Mouse (Mus musculus) neural tube, embryonic 11.5 days (tissue): ENCODE measurements at regions not wholly inside any gene's neighbourhood (a gene's known extent, or its start where the extent isn't known, plus 50 kb on each side); places are given as distances from the start of the nearest gene placed in this dataset.

Experiments
- ATAC-seq: fragments of 200-750 bp; cut with Nextera tagmentation; 2 replicates; pipeline ENCODE4 v1.8.0; 2017; ENCODE audit warnings: moderate number of reproducible peaks, mild to moderate bottlenecking, moderate TSS enrichment, moderate library complexity; ENCODE audit not compliant: insufficient read depth, low FRiP score, low TSS enrichment
- DNase-seq: peaks from one replicate; pipeline ENCODE4 v3.0.0-alpha.2; 2015; ENCODE audit warnings: low spot score
- H3K27ac ChIP-seq: fragments of 300-500 bp; sonication (generic); 2 replicates; pipeline ENCODE4 v1.5.1; 2014; ENCODE audit warnings: low read depth, mild to moderate bottlenecking, low read length
- H3K27me3 ChIP-seq: fragments of 300-500 bp; sonication (generic); 2 replicates; pipeline ENCODE4 v1.6.1; 2014; ENCODE audit warnings: mild to moderate bottlenecking, low read length, mixed read lengths; ENCODE audit not compliant: control insufficient read depth, insufficient read depth
- H3K36me3 ChIP-seq: fragments of 300-500 bp; sonication (generic); 2 replicates; pipeline ENCODE4 v1.6.1; 2014; ENCODE audit warnings: mild to moderate bottlenecking, low read length, moderate library complexity, mixed read lengths; ENCODE audit not compliant: control insufficient read depth, insufficient read depth
- H3K4me1 ChIP-seq: fragments of 300-500 bp; sonication (generic); 2 replicates; pipeline ENCODE4 v1.6.1; 2014; ENCODE audit warnings: low read length, mixed read lengths; ENCODE audit not compliant: control insufficient read depth, insufficient read depth
- H3K4me2 ChIP-seq: fragments of 300-500 bp; sonication (generic); 2 replicates; pipeline ENCODE4 v1.6.1; 2014; ENCODE audit warnings: low read depth, mild to moderate bottlenecking, moderate library complexity
- H3K4me3 ChIP-seq: fragments of 300-500 bp; sonication (generic); 2 replicates; pipeline ENCODE4 v1.5.1; 2014; ENCODE audit warnings: low read depth, low read length
- H3K9ac ChIP-seq: fragments of 300-500 bp; sonication (generic); 2 replicates; pipeline ENCODE4 v1.6.1; 2014; ENCODE audit warnings: mild to moderate bottlenecking, low read length
- H3K9me3 ChIP-seq: fragments of 300-500 bp; sonication (generic); 2 replicates; pipeline ENCODE4 v1.6.1; 2016; ENCODE audit warnings: low read length; ENCODE audit not compliant: control insufficient read depth
- WGBS: fragments of 180-500 bp; shearing (Covaris S2); extraction: QIAGEN DNeasy Blood & Tissue Kit; methylation state at CpG from one replicate; pipeline ENCODE4 v1.1.7; 2014; 5-methylcytosine and 5-hydroxymethylcytosine counted together

DNA sequence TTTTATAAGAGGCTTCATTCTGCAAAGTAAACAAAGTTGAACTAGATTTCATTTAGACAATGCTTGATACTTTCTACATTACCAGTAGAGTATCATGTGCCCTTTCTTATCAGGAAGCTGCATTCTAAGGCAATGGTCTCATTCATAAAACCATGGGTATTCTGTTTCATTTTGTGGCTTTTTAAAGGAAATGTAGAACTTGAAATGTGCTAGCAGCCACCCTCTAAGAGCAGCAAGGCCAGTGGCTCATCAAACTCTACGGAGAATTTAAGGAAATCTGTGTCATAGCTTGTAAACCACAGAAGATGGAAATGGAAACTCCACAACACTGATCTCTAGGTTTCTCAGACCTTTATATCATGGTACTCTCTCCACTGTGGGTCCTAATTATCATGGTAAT is 907.7 kb downstream of the Diaph3 start:
- no peaks in the 10 kb centered on the region for H3K4me1 ChIP-seq

DNA sequence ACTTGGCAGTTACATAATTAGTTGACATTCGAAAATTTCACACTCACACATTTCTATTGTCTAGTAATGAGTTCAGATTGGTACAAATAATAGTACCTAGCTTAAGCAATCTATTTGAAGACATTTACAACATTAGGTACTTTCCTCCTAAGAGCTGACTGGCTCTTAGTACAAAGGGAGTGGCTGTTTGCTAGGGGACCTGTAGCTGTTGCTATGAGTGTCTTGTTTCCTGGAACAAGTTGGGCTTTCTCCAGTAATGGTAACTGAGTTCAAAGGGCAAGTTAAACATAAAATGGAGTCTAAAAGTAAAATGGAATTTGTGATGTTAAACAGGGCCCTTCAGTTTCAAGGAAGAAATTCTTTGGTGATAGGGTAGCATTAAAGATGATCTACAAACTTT is 910.4 kb downstream of the Diaph3 start:
- no peaks in the 10 kb centered on the region for H3K4me1 ChIP-seq
- DNase-seq (no peak), ATAC-seq (no peak)
- no peak overlapping the region for H3K4me3 ChIP-seq
- no peaks in the 10 kb centered on the region for H3K9me3 ChIP-seq
- no peak overlapping the region for H3K9ac ChIP-seq
- no peaks in the 10 kb centered on the region for H3K27me3 ChIP-seq
- H3K27ac ChIP-seq = no peak overlapping the region
- no peak overlapping the region for H3K4me2 ChIP-seq
- H3K36me3 ChIP-seq = no peaks in the 10 kb centered on the region
- WGBS = 73% methylated on average over 1 of the region's 1 CpGs

More for the DNA sequence above, 907.7 kb downstream of the Diaph3 start:
- ATAC-seq (no peak), DNase-seq (no peak)
- Histone ChIP-seq H3K27ac (no peak overlapping the region), H3K4me3 (no peak overlapping the region), H3K27me3 (no peaks in the 10 kb centered on the region), H3K4me2 (no peak overlapping the region), H3K9me3 (no peaks in the 10 kb centered on the region), H3K9ac (no peak overlapping the region), H3K36me3 (no peaks in the 10 kb centered on the region)
- WGBS = 87% methylated on average over 1 of the region's 1 CpGs

DNA sequence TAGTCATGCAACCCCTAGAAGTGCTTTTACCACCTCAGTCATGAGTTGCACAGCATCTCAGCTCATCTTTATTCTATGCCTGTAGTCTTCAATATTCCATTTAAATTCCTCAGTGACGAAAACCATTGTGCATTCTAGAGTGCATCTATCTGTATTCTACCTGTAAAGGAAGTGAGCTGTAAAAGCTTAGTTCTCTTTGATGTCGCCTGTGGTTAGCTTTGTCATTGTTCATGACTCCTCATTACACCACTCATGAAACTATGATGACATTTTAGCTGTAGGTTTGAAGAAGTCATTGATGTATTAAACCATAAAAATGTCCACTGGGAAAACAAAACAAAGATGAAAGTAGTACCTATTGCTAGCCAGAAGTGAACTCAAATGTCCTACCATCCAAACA is 911.3 kb downstream of the Diaph3 start:
- no peaks in the 10 kb centered on the region for H3K4me1 ChIP-seq
- DNase-seq (no peak), ATAC-seq (no peak)
- no peaks in the 10 kb centered on the region for H3K9me3 ChIP-seq
- H3K4me2 ChIP-seq = no peak overlapping the region
- WGBS = 91% methylated on average over 2 of the region's 2 CpGs
- no peak overlapping the region for H3K27ac ChIP-seq
- H3K36me3 ChIP-seq = no peaks in the 10 kb centered on the region
- H3K27me3 ChIP-seq = no peaks in the 10 kb centered on the region
- H3K9ac ChIP-seq = no peak overlapping the region
- no peak overlapping the region for H3K4me3 ChIP-seq

DNA sequence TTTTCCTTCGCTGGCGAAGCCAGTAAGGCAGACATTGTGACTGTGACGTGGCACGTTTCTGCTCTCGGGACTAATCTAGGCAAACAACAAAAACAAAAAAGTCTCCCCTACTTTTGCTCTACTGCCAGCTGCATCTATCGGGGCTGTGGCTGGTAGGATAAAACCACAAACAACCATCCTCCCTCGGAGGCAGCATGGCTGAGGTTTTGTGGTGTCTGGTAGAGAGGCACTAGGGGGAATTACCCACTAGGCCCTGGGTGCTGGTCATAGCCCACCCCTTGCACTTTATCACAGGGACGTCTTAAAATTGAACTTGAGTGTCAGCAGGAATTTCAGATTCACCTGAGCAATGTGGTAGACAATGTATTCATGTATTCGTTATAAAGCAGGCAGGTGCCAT is 925.3 kb downstream of the Diaph3 start:
- no peak overlapping the region for H3K9ac ChIP-seq
- H3K27ac ChIP-seq = no peak overlapping the region
- no peaks in the 10 kb centered on the region for H3K27me3 ChIP-seq
- H3K36me3 ChIP-seq = no peaks in the 10 kb centered on the region
- H3K9me3 ChIP-seq = no peaks in the 10 kb centered on the region
- no peak overlapping the region for H3K4me2 ChIP-seq
- WGBS = 90% methylated on average over 9 of the region's 9 CpGs
- H3K4me1 ChIP-seq = no peaks in the 10 kb centered on the region
- DNase-seq = no peak
- ATAC-seq = no peak
- no peak overlapping the region for H3K4me3 ChIP-seq

DNA sequence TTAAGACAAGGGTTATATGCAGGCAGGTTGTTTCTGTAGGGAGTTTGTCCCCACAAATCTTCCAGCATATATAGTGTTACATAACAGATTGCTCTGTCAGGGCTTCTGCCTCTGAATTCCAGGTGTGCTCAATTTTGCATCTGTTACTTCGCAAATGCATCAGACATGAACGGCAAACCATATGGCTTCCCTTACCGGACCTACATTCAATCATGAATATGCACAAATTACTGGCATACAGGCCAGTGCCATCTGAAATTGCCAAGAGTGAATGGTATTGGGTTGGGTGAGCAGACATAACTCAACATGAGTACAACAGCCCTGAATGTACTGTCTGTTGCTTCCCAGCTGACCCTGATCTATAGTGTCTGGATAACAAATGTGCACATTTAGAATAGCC is 929.4 kb downstream of the Diaph3 start:
- Histone ChIP-seq H3K4me3 (no peak overlapping the region), H3K36me3 (no peaks in the 10 kb centered on the region), H3K4me2 (no peak overlapping the region), H3K27me3 (no peaks in the 10 kb centered on the region), H3K4me1 (no peaks in the 10 kb centered on the region), H3K9me3 (no peaks in the 10 kb centered on the region), H3K9ac (no peak overlapping the region), H3K27ac (no peak overlapping the region)
- 86% methylated on average over 3 of the region's 3 CpGs for WGBS
- no peak for ATAC-seq
- no peak for DNase-seq

DNA sequence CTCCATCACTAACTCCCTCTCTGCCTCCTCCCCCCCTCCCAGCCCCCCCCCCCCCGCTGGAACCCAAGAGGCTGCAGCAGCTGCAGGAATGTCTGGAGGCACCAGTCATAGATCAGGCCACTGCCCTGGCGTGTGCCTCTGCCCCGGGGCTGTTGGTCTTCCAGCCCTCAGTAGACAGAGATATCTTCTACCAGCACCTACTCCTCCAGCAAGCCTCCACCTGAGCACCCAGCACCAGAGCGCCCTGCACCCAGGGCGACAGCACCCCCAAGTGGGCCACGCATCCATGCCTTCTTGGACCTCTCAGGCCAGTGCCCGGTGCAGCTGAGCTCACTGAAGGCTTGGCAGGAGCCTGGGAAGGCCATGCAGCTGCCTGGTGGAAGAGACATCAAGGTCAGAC is 936.5 kb downstream of the Diaph3 start:
- no peak overlapping the region for H3K4me3 ChIP-seq
- no peaks in the 10 kb centered on the region for H3K4me1 ChIP-seq
- no peak for DNase-seq
- H3K9ac ChIP-seq = no peak overlapping the region
- no peak overlapping the region for H3K4me2 ChIP-seq
- ATAC-seq = no peak
- H3K9me3 ChIP-seq = no peaks in the 10 kb centered on the region
- H3K27ac ChIP-seq = no peak overlapping the region
- no peaks in the 10 kb centered on the region for H3K36me3 ChIP-seq
- 75% methylated on average over 6 of the region's 7 CpGs for WGBS
- no peaks in the 10 kb centered on the region for H3K27me3 ChIP-seq

DNA sequence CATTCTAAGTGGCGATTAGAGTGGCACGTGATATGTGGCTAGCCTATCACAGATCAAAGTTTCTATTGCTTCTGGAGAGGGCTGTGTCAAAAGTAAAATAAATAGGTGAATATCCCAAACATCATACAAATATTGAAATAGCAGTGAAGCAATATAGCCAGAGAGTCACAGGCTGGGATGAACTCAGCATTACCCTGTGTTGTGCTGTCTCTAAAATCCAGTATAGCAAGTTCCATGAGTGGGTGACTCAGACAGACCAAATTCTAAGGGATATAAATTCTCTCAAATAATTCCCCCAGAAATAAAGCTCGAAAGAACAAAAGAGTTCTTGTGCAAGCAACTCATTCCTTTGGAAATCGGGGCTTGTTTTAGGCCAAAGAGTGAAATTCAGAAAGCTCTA is 943.2 kb downstream of the Diaph3 start:
- no peaks in the 10 kb centered on the region for H3K36me3 ChIP-seq
- no peaks in the 10 kb centered on the region for H3K9me3 ChIP-seq
- H3K4me2 ChIP-seq = no peak overlapping the region
- H3K27ac ChIP-seq = no peak overlapping the region
- H3K4me3 ChIP-seq = no peak overlapping the region
- DNase-seq (no peak), ATAC-seq (no peak)
- H3K27me3 ChIP-seq = no peaks in the 10 kb centered on the region
- no peaks in the 10 kb centered on the region for H3K4me1 ChIP-seq
- WGBS = 91% methylated on average over 4 of the region's 4 CpGs
- no peak overlapping the region for H3K9ac ChIP-seq

DNA sequence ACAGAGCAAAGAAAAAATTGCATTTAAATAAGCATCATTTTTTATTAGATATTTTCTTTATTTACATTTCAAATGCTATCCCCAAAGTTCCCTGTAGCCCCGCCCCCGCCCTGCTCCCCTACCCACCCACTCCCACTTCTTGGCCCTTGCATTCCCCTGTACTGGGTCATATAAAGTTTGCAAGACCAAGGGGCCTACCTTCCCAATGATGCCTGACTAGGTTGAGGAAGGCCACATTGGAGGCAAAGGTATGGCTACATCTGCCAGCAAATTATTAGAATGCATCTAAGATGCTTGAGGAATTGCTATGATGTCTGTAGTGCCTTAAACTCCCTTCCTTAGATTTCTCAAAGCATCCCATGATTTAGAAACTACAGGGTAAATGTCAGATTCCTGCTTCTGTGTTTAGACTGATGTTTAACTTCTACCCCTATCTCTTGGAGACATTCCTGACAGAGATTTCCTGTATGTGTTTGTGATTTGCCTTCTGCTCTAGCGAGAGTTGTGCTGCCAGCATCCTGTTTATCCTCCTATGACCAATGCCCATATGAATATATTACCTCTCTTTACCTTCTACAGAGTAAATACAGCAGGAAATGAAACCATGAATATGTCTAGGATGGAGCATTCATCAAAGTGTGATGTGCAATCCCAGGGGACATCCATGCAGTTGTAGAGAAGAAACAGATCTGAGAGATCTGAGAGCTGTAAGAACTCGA is 956.2 kb downstream of the Diaph3 start:
- no peak overlapping the region for H3K4me2 ChIP-seq
- ATAC-seq (no peak), DNase-seq (no peak)
- H3K9me3 ChIP-seq = no peaks in the 10 kb centered on the region
- 78% methylated on average over 4 of the region's 4 CpGs for WGBS
- no peak overlapping the region for H3K27ac ChIP-seq
- no peaks in the 10 kb centered on the region for H3K27me3 ChIP-seq
- no peak overlapping the region for H3K4me3 ChIP-seq
- no peaks in the 10 kb centered on the region for H3K36me3 ChIP-seq
- no peak overlapping the region for H3K9ac ChIP-seq
- no peaks in the 10 kb centered on the region for H3K4me1 ChIP-seq

DNA sequence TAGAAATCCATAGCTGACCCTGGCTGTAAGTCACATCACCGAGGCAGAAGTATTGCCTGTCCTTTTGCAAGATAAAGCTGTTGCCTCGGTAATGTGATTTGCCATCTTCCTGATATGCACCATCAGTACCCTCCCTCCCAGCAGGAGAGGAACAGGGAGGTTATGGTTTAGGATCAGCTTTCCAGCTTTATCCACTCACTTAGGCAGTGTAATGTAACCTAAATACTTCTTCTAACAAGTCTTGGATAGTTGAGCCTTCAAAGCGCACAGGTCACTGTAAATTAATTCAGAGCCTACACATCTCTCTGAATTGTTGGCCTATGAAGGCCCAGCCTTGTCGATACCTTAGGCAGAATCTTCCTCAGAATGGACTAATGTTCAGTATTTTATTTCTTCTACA is 962.5 kb downstream of the Diaph3 start:
- Histone ChIP-seq H3K9ac (no peak overlapping the region), H3K27me3 (no peaks in the 10 kb centered on the region), H3K4me2 (no peak overlapping the region), H3K27ac (no peak overlapping the region), H3K4me3 (no peak overlapping the region), H3K9me3 (no peaks in the 10 kb centered on the region), H3K4me1 (no peaks in the 10 kb centered on the region), H3K36me3 (no peaks in the 10 kb centered on the region)
- no peak for ATAC-seq
- 65% methylated on average over 4 of the region's 4 CpGs for WGBS
- DNase-seq = no peak
